Mouse (Mus musculus): Measurements from ENCODE around the gene Gm20431. TPM values are rescaled to one million over a fixed set of nuclear protein-coding genes. Genes with fewer than 3 reads are reported as not detected.

The Gm20431 gene
- polyA plus RNA-seq, 1 experiment from 2014 or later, result 7.5 TPM

- H3K4me2 ChIP-seq, result no peak overlapping the region
- no peak overlapping the region for H3K4me3 ChIP-seq (replicated peaks)
- H3K4me1 ChIP-seq, result peaks cover under 1% of the 10 kb centered on the region
- no peak overlapping the region for H3K9ac ChIP-seq
- H3K27me3 ChIP-seq, result peaks cover 23% of the 10 kb centered on the region
- H3K36me3 ChIP-seq (replicated peaks), result no peaks in the 10 kb centered on the region
- 0 out of 2 replicates have a peak, but pooled peaks cover 5% of the 10 kb centered on the region for H3K9me3 ChIP-seq
- no peak overlapping the region for H3K27ac ChIP-seq
- WGBS, result 93% methylated on average over 7 of the region's 7 CpGs
- ATAC-seq (ENCODE audit: low FRiP score), result no peak
These were observed 33.7 kb upstream of the Gm20431 start for GRCm38 (mm10) chr2:167694963-167695362.

GRCm38 (mm10) chr2:167694244-167694643 is 32.9 kb upstream of the Gm20431 start:
- Histone ChIP-seq H3K36me3 (replicated peaks) (no peaks in the 10 kb centered on the region), H3K4me1 (peaks cover 8% of the 10 kb centered on the region), H3K27me3 (peaks cover 31% of the 10 kb centered on the region), H3K4me3 (replicated peaks) (no peak overlapping the region), H3K9ac (no peak overlapping the region), H3K4me2 (no peak overlapping the region), H3K27ac (no peak overlapping the region), H3K9me3 (0 out of 2 replicates have a peak, but pooled peaks cover 5% of the 10 kb centered on the region)
- ATAC-seq (ENCODE audit: low FRiP score), result no peak
- 78% methylated on average over 1 of the region's 1 CpGs for WGBS

DNA sequence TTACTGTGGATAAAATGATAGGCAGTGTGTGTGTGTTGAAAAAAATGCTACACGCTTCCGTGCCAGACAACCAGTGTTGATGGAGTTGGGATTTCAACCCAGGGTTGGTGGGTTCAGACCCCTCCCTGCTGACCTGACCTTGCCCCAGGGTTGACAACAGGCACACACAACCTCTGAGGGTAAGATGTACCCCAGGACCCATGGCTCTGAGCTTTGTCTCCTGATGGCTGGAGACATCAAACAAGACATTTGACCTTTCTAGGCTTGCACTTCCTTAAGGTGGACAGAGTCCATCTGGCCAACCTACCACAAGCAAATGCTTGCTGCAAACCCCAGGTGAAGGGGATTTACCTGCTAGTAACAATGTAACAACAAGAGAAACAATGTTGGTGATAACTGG is 32.2 kb upstream of the Gm20431 start:
- ATAC-seq (ENCODE audit: low FRiP score), result no peak
- Histone ChIP-seq H3K9me3 (0 out of 2 replicates have a peak, but pooled peaks cover 5% of the 10 kb centered on the region), H3K27me3 (peaks cover 38% of the 10 kb centered on the region), H3K9ac (no peak overlapping the region), H3K4me3 (replicated peaks) (no peak overlapping the region), H3K27ac (no peak overlapping the region), H3K4me1 (peaks cover 13% of the 10 kb centered on the region), H3K36me3 (replicated peaks) (no peaks in the 10 kb centered on the region), H3K4me2 (no peak overlapping the region)
- 86% methylated on average over 2 of the region's 2 CpGs for WGBS

DNA sequence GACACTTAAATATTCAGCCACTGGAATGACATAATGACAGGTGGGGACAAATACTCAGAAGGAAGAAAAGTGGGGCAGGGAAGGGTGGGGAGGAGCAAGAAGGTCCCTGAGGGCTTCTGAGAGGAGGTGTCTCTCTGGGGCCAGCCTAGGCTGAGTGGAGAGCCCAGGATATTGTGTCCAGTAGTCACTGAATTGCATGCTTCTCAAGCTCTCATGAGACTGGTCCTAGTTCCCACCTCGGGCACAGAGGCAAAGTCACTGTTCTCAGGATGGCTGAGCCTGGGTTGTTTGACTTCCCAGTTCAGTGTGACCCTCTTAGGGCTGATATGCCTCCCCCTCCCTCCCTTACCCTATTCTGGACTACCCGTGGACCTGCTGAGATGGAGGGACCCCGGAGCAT is 31.5 kb upstream of the Gm20431 start:
- H3K27ac ChIP-seq, result no peak overlapping the region
- no peak overlapping the region for H3K4me2 ChIP-seq
- H3K9ac ChIP-seq, result no peak overlapping the region
- H3K4me1 ChIP-seq, result peaks cover 16% of the 10 kb centered on the region
- ATAC-seq (ENCODE audit: low FRiP score), result no peak
- 65% methylated on average over 3 of the region's 3 CpGs for WGBS
- peaks cover 45% of the 10 kb centered on the region for H3K27me3 ChIP-seq
- no peaks in the 10 kb centered on the region for H3K36me3 ChIP-seq (replicated peaks)
- no peak overlapping the region for H3K4me3 ChIP-seq (replicated peaks)
- 0 out of 2 replicates have a peak, but pooled peaks cover 5% of the 10 kb centered on the region for H3K9me3 ChIP-seq

- ATAC-seq (ENCODE audit: low FRiP score), result no peak
- 85% methylated on average over 14 of the region's 14 CpGs for WGBS
- Histone ChIP-seq H3K27me3 (peaks cover 52% of the 10 kb centered on the region), H3K4me3 (replicated peaks) (no peak overlapping the region), H3K4me2 (no peak overlapping the region), H3K9me3 (0 out of 2 replicates have a peak, but pooled peaks cover 5% of the 10 kb centered on the region), H3K36me3 (replicated peaks) (no peaks in the 10 kb centered on the region), H3K27ac (no peak overlapping the region), H3K9ac (no peak overlapping the region), H3K4me1 (peaks cover 16% of the 10 kb centered on the region)
These were observed 30.8 kb upstream of the Gm20431 start for GRCm38 (mm10) chr2:167691871-167692661.

GRCm38 (mm10) chr2:167691410-167691809 is 30.1 kb upstream of the Gm20431 start:
- no peak overlapping the region for H3K4me2 ChIP-seq
- H3K36me3 ChIP-seq (replicated peaks), result no peaks in the 10 kb centered on the region
- H3K9me3 ChIP-seq, result 0 out of 2 replicates have a peak, but pooled peaks cover 5% of the 10 kb centered on the region
- H3K4me3 ChIP-seq (replicated peaks), result no peak overlapping the region
- H3K9ac ChIP-seq, result no peak overlapping the region
- WGBS, result 87% methylated on average over 6 of the region's 6 CpGs
- H3K27ac ChIP-seq, result no peak overlapping the region
- peaks cover 16% of the 10 kb centered on the region for H3K4me1 ChIP-seq
- peaks cover 59% of the 10 kb centered on the region for H3K27me3 ChIP-seq
- no peak for ATAC-seq (ENCODE audit: low FRiP score)

DNA sequence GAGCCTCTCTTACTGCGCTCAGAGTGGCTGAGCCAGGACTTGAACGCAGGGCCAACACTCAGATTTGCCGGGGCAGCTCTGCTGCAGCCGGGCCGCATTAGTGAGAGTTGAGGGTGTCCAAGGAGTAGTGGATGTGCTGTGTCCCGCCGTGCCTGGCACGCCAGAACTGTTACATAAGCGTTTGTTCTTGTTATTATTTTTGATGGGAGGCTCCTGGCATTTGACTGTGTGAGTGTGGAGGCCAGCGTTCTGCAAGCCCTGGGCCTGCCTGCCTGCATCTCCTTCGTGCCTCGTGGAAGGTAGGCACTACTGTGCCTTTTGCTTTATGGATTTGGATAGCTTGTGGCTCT is 29.6 kb upstream of the Gm20431 start:
- H3K4me2 ChIP-seq, result no peak overlapping the region
- 83% methylated on average over 12 of the region's 12 CpGs for WGBS
- H3K9ac ChIP-seq, result no peak overlapping the region
- 0 out of 2 replicates have a peak, but pooled peaks cover 5% of the 10 kb centered on the region for H3K9me3 ChIP-seq
- H3K4me3 ChIP-seq (replicated peaks), result no peak overlapping the region
- peaks cover 64% of the 10 kb centered on the region for H3K27me3 ChIP-seq
- ATAC-seq (ENCODE audit: low FRiP score), result no peak
- H3K27ac ChIP-seq, result no peak overlapping the region
- H3K4me1 ChIP-seq, result peaks cover 16% of the 10 kb centered on the region
- H3K36me3 ChIP-seq (replicated peaks), result no peaks in the 10 kb centered on the region

DNA sequence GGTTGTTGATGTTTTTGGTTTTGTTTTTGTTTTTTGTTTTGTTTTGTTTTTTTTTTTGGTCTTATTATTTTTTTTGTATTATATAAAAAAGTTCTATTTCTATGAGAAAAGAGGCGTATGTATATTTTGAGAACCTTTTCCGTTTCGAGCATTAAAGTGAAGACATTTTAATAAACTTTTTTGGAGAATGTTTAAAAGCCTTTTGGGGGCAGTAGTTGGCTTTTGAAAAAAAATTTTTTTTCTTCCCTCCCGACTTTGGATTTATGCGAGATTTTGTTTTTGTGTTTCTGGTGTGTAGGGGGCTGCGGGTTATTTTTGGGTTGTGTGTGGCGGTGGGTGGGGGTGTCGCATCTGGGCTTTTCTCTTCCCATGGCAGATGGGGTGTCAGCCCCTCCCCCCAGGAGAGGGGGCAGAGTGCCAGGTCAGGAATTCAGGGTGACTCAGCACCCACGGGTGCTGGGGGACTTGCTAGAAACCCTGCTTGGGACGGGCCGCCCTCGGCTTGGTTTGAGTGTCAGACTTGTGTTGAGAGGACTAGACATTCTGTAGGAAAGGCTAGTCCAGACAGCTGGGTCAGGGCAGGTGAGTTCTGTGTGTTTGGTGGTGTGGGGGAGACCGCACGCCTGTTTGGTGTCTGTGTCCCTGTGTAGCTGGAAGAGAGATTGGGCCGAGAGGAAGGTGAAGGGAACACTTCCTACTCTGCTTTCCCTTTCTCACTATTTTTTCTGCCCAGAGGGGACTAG is 29.1 kb upstream of the Gm20431 start:
- Histone ChIP-seq H3K4me2 (peak overlapping the region; percentile 94), H3K4me3 (replicated peaks) (peak overlapping the region; percentile 67), H3K9me3 (0 out of 2 replicates have a peak, but pooled peaks cover 2% of the 10 kb centered on the region), H3K27me3 (peaks cover 69% of the 10 kb centered on the region), H3K4me1 (peaks cover 16% of the 10 kb centered on the region), H3K36me3 (replicated peaks) (no peaks in the 10 kb centered on the region), H3K9ac (no peak overlapping the region), H3K27ac (no peak overlapping the region)
- ATAC-seq (ENCODE audit: low FRiP score), result no peak
- 62% methylated on average over 15 of the region's 15 CpGs for WGBS

DNA sequence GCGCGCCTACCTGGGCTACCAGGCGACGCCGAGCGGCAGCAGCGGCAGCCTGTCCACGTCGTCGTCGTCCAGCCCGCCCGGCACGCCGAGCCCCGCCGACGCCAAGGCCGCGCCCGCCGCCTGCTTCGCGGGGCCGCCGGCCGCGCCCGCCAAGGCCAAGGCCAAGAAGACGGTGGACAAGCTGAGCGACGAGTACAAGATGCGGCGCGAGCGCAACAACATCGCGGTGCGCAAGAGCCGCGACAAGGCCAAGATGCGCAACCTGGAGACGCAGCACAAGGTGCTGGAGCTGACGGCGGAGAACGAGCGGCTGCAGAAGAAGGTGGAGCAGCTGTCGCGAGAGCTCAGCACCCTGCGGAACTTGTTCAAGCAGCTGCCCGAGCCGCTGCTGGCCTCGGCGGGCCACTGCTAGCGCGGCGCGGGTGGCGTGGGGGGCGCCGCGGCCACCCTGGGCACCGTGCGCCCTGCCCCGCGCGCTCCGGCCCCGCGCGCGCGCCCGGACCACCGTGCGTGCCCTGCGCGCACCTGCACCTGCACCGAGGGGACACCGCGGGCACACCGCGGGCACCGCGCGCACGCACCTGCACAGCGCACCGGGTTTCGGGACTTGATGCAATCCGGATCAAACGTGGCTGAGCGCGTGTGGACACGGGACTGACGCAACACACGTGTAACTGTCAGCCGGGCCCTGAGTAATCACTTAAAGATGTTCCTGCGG is 28.4 kb upstream of the Gm20431 start, which contains the start of gene Tmem189:
Tmem189 (minus strand) TSS at position 322 of the 718 bp plus-strand sequence.
- Histone ChIP-seq H3K4me2 (peak within 1 kb of the TSS; percentile 94), H3K4me1 (peaks cover 16% of the 10 kb centered on the region), H3K27me3 (peaks cover 71% of the 10 kb centered on the region), H3K27ac (0 out of 2 replicates have a peak within 1 kb of the TSS, but pooled peaks have one; percentile 25), H3K9me3 (no peaks in the 10 kb centered on the region), H3K9ac (peak within 1 kb of the TSS; percentile 59), H3K36me3 (replicated peaks) (no peaks in the 10 kb centered on the region), H3K4me3 (replicated peaks) (peak within 1 kb of the TSS; percentile 67)
- 0 out of 2 replicates have a peak, but pooled peaks have one; percentile 9 for ATAC-seq (ENCODE audit: low FRiP score)
- 1% methylated on average over 89 of the region's 99 CpGs for WGBS

DNA sequence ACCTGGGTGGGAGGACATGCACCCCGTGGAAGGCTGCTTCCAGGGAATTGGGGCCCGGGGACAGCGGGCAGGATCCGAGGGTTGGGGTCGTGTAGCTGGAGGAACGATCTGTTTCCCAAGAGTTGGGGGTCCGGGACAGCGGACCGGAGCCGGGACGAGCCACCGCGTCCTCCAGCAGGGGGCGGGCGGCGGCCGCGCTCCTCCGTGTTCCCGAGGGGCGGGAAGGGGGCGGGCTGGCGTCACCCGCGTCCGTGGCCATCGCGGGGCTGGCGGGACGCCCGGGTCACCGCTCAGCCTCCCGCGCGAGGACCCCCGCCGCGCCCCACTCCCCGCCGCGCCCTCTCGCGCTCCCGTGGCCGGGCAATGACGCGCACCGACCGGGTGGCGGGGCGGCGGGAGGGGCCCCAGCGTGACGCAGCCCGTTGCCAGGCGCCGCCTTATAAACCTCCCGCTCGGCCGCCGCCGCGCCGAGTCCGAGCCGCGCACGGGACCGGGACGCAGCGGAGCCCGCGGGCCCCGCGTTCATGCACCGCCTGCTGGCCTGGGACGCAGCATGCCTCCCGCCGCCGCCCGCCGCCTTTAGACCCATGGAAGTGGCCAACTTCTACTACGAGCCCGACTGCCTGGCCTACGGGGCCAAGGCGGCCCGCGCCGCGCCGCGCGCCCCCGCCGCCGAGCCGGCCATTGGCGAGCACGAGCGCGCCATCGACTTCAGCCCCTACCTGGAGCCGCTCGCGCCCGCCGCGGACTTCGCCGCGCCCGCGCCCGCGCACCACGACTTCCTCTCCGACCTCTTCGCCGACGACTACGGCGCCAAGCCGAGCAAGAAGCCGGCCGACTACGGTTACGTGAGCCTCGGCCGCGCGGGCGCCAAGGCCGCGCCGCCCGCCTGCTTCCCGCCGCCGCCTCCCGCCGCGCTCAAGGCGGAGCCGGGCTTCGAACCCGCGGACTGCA is 27.5 kb upstream of the Gm20431 start, which contains the start of gene Cebpb:
Cebpb (plus strand) TSS at position 418 of the 954 bp plus-strand sequence.
- Histone ChIP-seq H3K4me2 (peak within 1 kb of the TSS; percentile 94), H3K9ac (peak within 1 kb of the TSS; percentile 59), H3K4me1 (peaks cover 16% of the 10 kb centered on the region), H3K27me3 (peaks cover 71% of the 10 kb centered on the region), H3K27ac (0 out of 2 replicates have a peak within 1 kb of the TSS, but pooled peaks have one; percentile 25), H3K9me3 (no peaks in the 10 kb centered on the region), H3K36me3 (replicated peaks) (no peaks in the 10 kb centered on the region), H3K4me3 (replicated peaks) (peak within 1 kb of the TSS; percentile 67)
- WGBS, result under 1% methylated on average over 78 of the region's 147 CpGs
- peak; percentile 55 for ATAC-seq (ENCODE audit: low FRiP score)

DNA sequence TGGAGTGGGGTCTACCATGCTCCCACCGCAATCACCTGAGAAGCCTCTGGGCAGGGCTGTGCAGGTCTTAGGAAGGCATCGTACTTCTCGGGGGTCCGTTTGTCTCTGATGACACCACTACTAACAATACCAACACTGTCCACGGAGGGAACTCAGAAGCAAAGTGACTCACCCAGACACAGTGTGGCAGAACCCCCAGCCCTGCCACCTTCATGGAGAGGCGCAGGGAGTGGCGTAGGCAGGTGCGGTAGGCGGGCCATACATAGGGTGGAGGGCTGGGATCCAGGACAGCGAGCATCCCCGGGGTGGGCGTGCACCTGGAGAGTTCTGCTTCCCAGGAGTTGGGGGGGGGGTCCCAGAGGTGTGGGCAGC is 26.8 kb upstream of the Gm20431 start:
- H3K9me3 ChIP-seq, result no peaks in the 10 kb centered on the region
- peak overlapping the region; percentile 94 for H3K4me2 ChIP-seq
- H3K27ac ChIP-seq, result no peak overlapping the region
- WGBS, result 19% methylated on average over 12 of the region's 12 CpGs
- peak overlapping the region; percentile 67 for H3K4me3 ChIP-seq (replicated peaks)
- no peaks in the 10 kb centered on the region for H3K36me3 ChIP-seq (replicated peaks)
- ATAC-seq (ENCODE audit: low FRiP score), result peak; percentile 45; the same call in 1 of the 2 replicates
- peaks cover 71% of the 10 kb centered on the region for H3K27me3 ChIP-seq
- H3K9ac ChIP-seq, result peak overlapping the region; percentile 59; the same call in 1 of the 2 replicates
- H3K4me1 ChIP-seq, result peaks cover 16% of the 10 kb centered on the region
